Mouse (Mus musculus) olfactory bulb, adult 2 months (tissue): ENCODE data around the gene Cdk17. TPM values are rescaled to one million over a fixed set of nuclear protein-coding genes. Genes with fewer than 3 reads are reported as not detected.

ENCODE experiments used
- H3K27ac ChIP-seq: fragments of 200-500 bp; 2 replicates; pipeline ENCODE4 v1.5.1; 2012; ENCODE audit warnings: low read depth, low read length; ENCODE audit not compliant: insufficient read depth
- H3K4me1 ChIP-seq: fragments of 200-500 bp; 2 replicates; pipeline ENCODE4 v1.6.1; 2012; ENCODE audit warnings: low read length; ENCODE audit not compliant: control insufficient read depth, insufficient read depth
- H3K4me3 ChIP-seq: fragments of 200-500 bp; 2 replicates; pipeline ENCODE4 v1.5.1; 2012; ENCODE audit warnings: mild to moderate bottlenecking, low read depth, low read length, moderate library complexity; ENCODE audit not compliant: insufficient read depth
- CTCF ChIP-seq: fragments of 200-500 bp; IDR thresholded peaks from 2 replicates; pipeline ENCODE4 v1.5.1; 2012; ENCODE audit warnings: low read depth, mild to moderate bottlenecking, low read length, moderate library complexity; ENCODE audit not compliant: insufficient read depth
- POLR2A ChIP-seq: fragments of 200-500 bp; IDR thresholded peaks from 2 replicates; pipeline ENCODE4 v1.6.1; 2012; ENCODE audit warnings: mild to moderate bottlenecking, low read depth, low read length, moderate library complexity; ENCODE audit not compliant: insufficient read depth
- WGBS: fragments of 180-500 bp; shearing (Covaris S2); methylation state at CpG from one replicate; pipeline ENCODE4 v1.1.7; 2018; 5-methylcytosine and 5-hydroxymethylcytosine counted together
- polyA plus RNA-seq: library from polyadenylated mRNA; stranded (reverse); fragments of >200 nt; gene quantifications from 2 replicates; pipeline ENCODE4 v1.2.4, GENCODE M21; 2012; ENCODE audit warnings: low replicate concordance; ENCODE audit not compliant: missing spikeins, insufficient read depth, insufficient read length

Gene Cdk17
- polyA plus RNA-seq, 1 experiment: 158 TPM

GRCm38 (mm10) chr10:93201846-93202458 is 41.3 kb downstream of the Cdk17 start:
- peaks cover 8% of the 10 kb centered on the region for H3K4me1 ChIP-seq
- H3K4me3 ChIP-seq: no peak overlapping the region
- WGBS: 68% methylated on average over 6 of the region's 6 CpGs
- H3K27ac ChIP-seq: no peak overlapping the region; the same call in 1 of the 2 replicates
- TF ChIP-seq POLR2A (no peak), CTCF (no peak)

- Histone ChIP-seq H3K27ac (no peak overlapping the region), H3K4me3 (no peak overlapping the region), H3K4me1 (peaks cover 4% of the 10 kb centered on the region)
- TF ChIP-seq CTCF (no peak), POLR2A (no peak)
- WGBS: 74% methylated on average over 4 of the region's 4 CpGs
Measured at GRCm38 (mm10) chr10:93205287-93205956, 44.7 kb downstream of the Cdk17 start.

GRCm38 (mm10) chr10:93207176-93207575 is 46.5 kb downstream of the Cdk17 start:
- TF ChIP-seq CTCF (no peak), POLR2A (no peak)
- H3K4me3 ChIP-seq: no peak overlapping the region
- peaks cover 6% of the 10 kb centered on the region for H3K4me1 ChIP-seq
- H3K27ac ChIP-seq: no peak overlapping the region
- 58% methylated on average over 5 of the region's 5 CpGs for WGBS

GRCm38 (mm10) chr10:93212699-93213098 is 52.0 kb downstream of the Cdk17 start:
- no peak for TF ChIP-seq CTCF
- TF ChIP-seq POLR2A: no peak
- no peak overlapping the region for H3K27ac ChIP-seq
- no peak overlapping the region for H3K4me3 ChIP-seq
- 89% methylated on average over 2 of the region's 2 CpGs for WGBS
- peaks cover 11% of the 10 kb centered on the region for H3K4me1 ChIP-seq

- TF ChIP-seq CTCF (no peak), POLR2A (no peak)
- H3K4me3 ChIP-seq: no peak overlapping the region
- 69% methylated on average over 7 of the region's 7 CpGs for WGBS
- H3K27ac ChIP-seq: no peak overlapping the region
- H3K4me1 ChIP-seq: peaks cover 11% of the 10 kb centered on the region
Measured at GRCm38 (mm10) chr10:93213339-93213738, 52.7 kb downstream of the Cdk17 start.

- WGBS: 36% methylated on average over 4 of the region's 4 CpGs
- TF ChIP-seq POLR2A (no peak), CTCF (no peak)
- Histone ChIP-seq H3K4me3 (no peak overlapping the region), H3K4me1 (peaks cover 7% of the 10 kb centered on the region; the same call in 1 of the 2 replicates), H3K27ac (no peak overlapping the region)
Measured at GRCm38 (mm10) chr10:93214251-93214650, 53.6 kb downstream of the Cdk17 start.

GRCm38 (mm10) chr10:93215051-93215763 is 54.5 kb downstream of the Cdk17 start:
- no peak overlapping the region for H3K27ac ChIP-seq
- H3K4me1 ChIP-seq: peaks cover 7% of the 10 kb centered on the region; the same call in 1 of the 2 replicates
- H3K4me3 ChIP-seq: no peak overlapping the region
- no peak for TF ChIP-seq CTCF
- no peak for TF ChIP-seq POLR2A
- 83% methylated on average over 8 of the region's 8 CpGs for WGBS

GRCm38 (mm10) chr10:93225751-93226150 is 65.1 kb downstream of the Cdk17 start:
- WGBS: 68% methylated on average over 6 of the region's 6 CpGs
- Histone ChIP-seq H3K27ac (no peak overlapping the region), H3K4me1 (peaks cover 10% of the 10 kb centered on the region), H3K4me3 (no peak overlapping the region)
- TF ChIP-seq CTCF (no peak), POLR2A (no peak)

- Histone ChIP-seq H3K4me3 (no peak overlapping the region), H3K27ac (peak overlapping the region; percentile 51; the same call in 1 of the 2 replicates), H3K4me1 (peaks cover 12% of the 10 kb centered on the region)
- WGBS: 34% methylated on average over 8 of the region's 8 CpGs
- TF ChIP-seq POLR2A (no peak), CTCF (no peak)
Measured at GRCm38 (mm10) chr10:93227921-93228320, 67.2 kb downstream of the Cdk17 start.
